Mouse (Mus musculus) layer of hippocampus, adult 9-11 months (tissue): Measurements from ENCODE around the gene Sdcbp2.

ENCODE experiments used
- DNase-seq: peaks from one replicate; pipeline ENCODE4 v3.0.0; 2022

Gene Sdcbp2

DNA sequence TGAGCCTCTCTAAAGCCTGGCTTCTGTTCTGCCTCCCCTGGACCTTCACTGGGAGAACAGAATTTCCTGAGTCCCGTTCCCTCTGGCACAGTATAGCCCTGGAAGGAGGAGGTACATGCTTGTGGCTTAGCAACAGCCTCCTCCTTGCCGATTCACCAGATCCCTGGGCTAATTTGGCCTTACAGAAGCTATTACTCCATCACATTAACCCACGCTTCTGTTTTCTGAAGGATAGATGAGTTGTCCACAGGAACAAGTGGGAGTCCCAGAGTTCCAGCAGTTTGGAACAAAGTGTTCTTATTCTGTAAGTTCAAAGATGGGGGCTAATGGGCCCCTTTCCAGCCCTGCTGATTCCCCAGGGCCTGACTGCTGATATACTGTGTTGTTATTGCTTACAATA is 1.2 kb downstream of the Sdcbp2 start:
- DNase-seq: peak; percentile 62

DNA sequence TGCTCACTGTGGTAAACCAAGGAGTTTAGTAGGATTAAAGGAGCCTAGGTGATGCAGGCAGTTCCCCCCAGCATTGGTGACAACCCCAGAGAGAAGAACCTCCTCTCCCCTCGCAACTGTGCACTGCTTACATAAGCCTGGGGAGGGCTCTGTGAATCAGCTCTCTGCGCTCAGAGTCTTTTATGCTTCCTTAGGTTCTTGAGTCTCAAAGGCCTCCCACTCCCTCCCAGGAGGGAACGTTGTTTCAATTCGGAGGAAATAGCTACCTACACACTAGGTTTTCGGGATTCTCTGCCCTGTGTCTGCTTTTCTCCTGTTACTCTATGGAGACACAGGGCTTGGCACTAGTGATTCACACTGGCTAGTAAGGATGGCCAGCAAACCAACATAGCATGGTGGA is 2.2 kb downstream of the Sdcbp2 start:
- peak; percentile 71 for DNase-seq

GRCm38 (mm10) chr2:151575119-151575698 is 2.8 kb downstream of the Sdcbp2 start:
- DNase-seq: no peak

- peak; percentile 95 for DNase-seq
Measured at GRCm38 (mm10) chr2:151575699-151576389, 3.4 kb downstream of the Sdcbp2 start.

- no peak for DNase-seq
Measured at GRCm38 (mm10) chr2:151579183-151579582, 6.8 kb downstream of the Sdcbp2 start.

DNA sequence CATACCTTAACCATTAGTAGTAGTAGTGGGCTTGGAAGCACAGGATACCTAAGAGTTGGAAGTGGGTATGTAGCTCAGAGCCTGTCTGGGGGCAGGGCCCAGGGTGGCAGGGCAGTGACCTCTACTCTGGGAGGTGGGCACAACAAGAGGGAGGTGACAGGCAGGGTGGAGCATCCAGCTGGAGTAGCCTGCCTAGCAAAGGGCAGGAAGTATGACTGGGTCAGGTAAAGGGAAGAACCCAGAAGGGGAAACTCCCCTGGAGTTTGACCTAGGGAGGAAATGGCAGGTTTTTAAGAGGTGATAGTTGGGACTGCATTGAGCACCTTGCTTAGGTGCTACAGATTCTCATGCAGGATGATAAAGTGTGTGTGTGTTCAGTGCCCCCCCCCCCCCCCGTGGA is 8.5 kb downstream of the Sdcbp2 start:
- DNase-seq: no peak

GRCm38 (mm10) chr2:151585934-151586333 is 13.5 kb downstream of the Sdcbp2 start:
- DNase-seq: no peak

- DNase-seq: no peak
Measured at GRCm38 (mm10) chr2:151586807-151587206, 14.4 kb downstream of the Sdcbp2 start.

DNA sequence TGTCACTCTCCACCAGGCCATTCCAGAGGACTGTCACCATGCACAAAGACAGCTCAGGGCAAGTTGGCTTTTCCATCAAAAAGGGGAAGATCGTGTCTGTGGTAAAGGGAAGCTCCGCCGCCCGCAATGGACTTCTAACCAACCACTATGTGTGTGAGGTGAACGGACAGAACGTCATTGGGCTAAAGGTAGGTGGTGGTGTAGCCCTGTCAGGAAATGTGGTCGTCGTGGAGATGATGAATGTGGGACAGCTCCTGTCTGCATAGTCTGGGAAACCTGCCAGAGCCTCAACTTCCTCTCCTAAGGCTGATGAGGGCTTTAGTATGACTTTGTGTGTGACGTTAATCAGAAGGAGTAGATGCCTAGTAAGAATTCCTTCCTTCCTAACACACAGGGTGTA is 14.9 kb downstream of the Sdcbp2 start:
- DNase-seq: no peak

GRCm38 (mm10) chr2:151598068-151598467 is 25.6 kb downstream of the Sdcbp2 start:
- DNase-seq: peak; percentile 74

- DNase-seq: no peak
Measured at GRCm38 (mm10) chr2:151602106-151602505, 29.7 kb downstream of the Sdcbp2 start.

DNA sequence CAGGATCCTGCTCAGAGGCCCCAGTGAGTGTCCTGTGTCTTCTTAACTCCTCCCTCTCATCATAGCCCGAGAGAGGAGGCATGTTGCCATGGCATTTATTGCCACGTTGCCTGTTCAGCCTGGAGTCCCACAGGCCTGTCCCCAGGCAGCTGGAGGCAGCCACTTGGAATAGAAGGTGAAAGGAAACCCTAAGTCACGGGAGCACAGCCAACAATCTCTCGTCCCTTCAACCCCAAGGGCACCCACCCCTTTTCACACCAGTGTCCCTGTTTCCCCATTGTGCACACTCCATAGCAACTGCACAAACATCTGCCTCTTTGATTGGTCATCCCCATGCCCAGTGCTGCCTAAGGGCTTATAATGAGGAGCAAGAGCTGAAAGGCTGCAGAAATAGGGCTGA is 31.2 kb downstream of the Sdcbp2 start:
- peak; percentile 68 for DNase-seq

DNA sequence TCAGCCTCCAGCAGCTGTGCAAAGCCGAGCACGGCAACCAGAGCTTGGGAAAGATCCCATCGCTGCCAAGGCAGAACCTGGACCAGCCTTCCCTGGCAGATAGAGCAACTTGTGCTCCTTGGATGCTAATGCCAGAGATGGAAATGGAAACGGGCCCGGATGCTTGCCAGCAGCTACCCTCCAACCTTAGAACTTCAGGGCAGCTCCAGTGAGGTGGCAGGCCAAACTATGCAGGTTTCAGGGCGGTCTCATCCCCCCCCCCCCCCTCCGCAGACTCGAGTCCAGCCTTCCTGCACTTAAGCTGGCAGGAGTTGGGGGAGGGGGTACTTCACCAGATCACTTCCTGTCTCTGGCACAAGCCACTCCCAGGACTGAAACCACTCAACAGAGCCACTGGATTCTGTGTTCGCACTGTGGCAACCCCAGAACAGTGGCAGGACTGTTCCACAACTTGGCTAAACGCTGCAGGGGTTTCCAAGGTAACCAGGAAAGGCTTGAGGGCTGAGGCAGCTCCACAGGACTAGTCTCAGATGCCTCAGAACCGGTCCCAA is 33.1 kb downstream of the Sdcbp2 start:
- DNase-seq: peak; percentile 90

GRCm38 (mm10) chr2:151608435-151608834 is 36.0 kb downstream of the Sdcbp2 start:
- DNase-seq: no peak

DNA sequence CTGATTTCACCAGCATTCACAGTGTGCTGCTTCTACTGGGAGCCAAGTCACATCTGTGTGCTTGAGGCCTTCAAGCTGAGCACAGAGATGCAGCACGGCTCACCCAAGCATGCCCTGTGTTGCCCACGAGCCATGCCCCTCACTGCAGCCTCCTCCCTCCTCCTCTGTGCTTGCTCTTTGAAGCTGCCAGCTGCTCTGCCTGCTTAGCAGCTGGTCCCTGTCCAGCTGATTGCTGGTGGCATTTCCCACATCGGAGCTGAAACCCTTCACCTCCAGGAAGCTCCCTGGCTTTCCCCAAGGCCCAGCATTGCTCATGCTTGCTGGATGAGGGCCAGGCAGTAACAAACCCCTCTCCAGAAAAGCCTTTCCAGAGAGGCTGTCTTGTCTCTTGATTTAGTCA is 37.6 kb downstream of the Sdcbp2 start:
- no peak for DNase-seq

DNA sequence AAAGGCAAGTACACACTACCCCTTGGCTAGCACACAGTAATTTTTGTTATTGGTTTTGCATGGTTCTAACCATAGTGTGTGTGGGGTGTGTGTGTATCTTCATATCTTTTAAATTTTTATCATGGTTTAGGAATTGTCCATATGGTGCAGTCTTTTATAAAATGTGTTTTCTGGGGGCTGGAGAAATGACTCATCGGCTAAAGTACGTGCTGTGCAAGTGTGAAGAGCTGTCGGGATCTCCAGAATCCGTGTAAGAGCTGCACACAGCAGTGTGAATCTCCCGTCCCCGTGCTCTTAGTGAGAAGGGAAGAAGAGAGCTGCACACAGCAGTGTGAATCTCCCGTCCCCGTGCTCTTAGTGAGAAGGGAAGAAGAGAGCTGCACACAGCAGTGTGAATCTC is 43.4 kb downstream of the Sdcbp2 start:
- peak; percentile 86 for DNase-seq

GRCm38 (mm10) chr2:151616551-151617329 is 44.3 kb downstream of the Sdcbp2 start:
- DNase-seq: peak; percentile 64

GRCm38 (mm10) chr2:151623776-151624175 is 51.4 kb downstream of the Sdcbp2 start:
- DNase-seq: peak; percentile 1

DNA sequence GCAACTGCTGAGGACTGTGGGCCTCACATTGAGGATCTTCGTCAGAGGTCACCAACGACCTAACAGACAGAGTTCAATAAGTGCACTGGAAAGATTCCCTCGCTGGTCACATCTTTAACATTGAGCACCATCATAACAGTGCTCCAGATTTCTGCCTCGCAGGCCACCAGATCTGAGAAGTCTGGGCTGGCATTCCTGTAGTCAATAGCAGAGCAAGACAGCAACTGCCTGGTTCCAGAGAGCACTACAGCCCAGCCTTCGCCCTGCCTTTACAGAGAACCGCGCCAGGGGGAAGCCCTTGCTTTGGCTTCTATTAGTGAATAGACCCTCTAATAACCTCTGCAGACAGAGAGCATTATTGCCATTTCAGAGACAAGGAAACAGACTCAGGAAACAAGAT is 53.9 kb downstream of the Sdcbp2 start:
- peak; percentile 1 for DNase-seq

DNA sequence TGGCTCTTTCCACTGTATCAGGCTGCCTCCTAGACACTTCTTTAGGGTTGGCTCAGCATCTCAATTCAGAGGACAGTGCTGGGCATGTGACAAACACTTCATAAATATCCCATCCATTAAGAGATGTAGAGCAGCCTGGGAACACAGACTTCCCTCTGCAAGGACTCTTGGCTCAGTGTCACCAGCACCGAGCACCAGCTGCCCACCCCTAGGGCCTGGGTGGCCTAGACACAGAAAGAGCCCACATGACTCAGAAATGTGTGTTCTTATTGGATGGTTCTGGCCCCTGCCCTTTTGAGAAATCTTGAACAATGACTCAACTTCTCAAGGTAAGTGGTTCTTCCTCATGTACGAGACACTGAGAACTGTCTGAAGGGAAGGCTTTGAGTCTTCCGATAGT is 55.6 kb downstream of the Sdcbp2 start:
- DNase-seq: peak; percentile 14

GRCm38 (mm10) chr2:151629310-151629709 is 56.9 kb downstream of the Sdcbp2 start:
- DNase-seq: no peak

DNA sequence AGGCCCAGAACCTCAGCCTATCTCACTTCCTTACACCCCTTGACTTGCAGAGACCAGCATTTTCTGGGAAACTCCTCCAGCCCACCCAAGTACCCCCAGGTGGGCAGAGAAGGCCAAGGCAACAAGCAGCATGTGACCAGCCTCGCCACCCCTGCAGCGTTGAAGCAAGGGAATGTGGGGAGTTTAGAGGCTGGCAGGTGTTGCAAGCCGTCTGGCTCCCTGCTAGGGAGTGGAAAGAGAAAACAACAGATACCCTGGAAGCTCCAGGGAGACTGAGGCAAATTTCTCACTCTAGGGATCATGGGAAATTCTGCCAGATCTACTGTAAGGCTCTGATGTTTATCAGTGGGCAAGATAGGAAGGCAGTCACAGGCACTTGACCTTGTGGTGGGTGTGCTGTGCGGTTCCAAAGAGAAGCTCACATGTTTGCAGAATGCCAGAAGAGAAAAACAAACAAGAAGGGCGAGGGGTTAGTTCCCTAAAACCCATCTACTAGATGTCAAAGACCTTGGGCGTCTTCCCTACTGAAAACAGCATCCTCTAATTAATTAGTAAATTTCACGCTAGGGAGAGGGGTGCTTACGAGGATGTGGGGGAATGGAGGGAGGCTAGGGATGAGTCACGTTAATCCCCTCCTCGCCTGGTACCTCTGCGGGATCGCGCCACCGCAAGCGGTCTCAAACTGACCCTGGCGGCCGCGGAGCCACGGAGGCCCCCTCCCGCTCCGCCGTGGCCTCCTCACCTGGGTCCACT is 59.2 kb downstream of the Sdcbp2 start:
- no peak for DNase-seq
